Mouse (Mus musculus) kidney, postnatal 10 days (tissue): Measurements from ENCODE around the gene Cideb.
A peak's percentile ranks its signal among the peaks of the same experiment; 100 is the strongest.

Experiments used
- DNase-seq: peaks from one replicate; pipeline ENCODE4 v3.0.0; 2021; ENCODE audit warnings: mixed read lengths

Gene Cideb

DNA sequence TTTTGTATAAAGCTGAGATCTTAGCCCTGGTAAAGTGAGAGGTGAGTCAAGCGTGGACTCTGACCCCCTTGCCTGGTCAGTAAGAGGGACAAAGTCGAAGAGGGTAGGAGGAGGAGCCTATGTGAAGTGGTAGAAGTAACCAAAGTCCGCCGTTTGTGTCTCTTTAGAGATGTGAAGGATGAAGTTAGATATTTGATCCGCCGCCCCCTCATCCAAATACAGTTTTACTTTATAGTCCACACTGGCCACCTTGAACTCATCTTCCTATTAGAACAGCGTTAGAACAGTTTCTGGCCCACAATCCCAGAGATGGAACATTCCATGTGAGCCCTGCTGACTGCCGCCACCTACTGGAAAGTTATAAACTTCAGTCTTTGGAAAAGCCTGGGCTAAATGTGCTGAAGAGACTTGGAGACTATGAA, at the start of gene Cideb:
Gene Cideb (minus strand): TSS at position 96 of the 422 bp plus-strand sequence.
- DNase-seq = peak; percentile 69

GRCm38 (mm10) chr14:55795380-55796163, 37.3 kb upstream of the Cideb start:
- no peak for DNase-seq

DNA sequence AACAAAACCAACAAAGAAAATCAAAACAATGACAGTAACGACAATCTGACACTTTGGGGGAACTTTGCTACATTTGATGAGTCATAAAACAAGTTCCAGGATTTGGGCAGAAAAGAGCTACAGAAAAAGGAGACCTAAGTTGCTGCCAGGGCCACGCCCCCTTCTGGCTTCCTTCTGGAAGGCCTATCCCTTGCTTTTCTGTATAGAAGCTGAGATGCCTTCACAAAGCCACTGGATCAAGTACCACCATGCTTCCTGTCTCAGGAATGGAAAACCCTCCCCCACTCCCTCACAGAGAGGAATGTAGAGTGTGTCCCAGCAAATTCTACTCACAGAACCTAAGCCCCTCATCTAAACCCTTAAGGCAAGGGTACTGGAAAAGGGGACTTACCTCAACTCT, 35.7 kb upstream of the Cideb start:
- DNase-seq = no peak

GRCm38 (mm10) chr14:55793461-55793860, 35.2 kb upstream of the Cideb start:
- DNase-seq = no peak

DNA sequence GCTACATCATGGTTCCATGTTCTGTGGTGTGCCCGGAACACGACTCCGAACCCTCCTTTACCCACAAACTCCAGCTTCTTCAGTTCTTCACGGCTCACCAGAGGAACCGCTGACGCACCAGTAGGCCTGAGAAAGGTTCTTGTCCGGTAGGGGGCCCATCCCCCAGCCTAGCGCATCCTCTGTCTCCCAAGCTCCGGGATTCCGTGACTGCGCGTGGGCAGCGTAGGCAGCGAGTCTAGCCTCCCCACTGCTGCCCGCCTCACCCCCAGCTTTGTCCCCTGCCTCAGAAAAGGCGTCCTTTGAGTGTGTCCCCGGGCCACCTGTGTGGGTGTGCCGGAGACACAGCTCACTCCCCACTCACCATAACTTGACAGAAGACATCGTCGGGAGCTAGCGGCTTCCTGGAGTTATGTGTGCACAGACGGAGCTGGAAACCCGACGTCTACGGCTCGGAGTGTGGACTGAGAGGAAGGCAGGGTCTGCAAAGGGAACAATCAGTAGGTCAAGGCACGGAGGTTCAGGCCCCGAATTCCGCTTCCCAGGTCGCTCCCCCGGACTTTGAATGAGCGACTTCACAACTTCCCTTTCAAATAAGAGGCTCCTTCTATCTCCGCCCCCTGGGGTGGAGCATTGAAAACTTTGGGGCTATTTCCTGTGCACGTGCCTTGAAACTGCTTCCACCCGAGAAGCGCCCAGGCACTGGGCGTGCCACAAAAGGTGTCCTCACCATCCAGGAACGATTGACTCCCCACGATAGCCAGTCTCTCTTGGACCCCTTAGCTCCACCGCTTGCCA, 30.2 kb upstream of the Cideb start, which contains the start of gene Ripk3:
Gene Ripk3 (minus strand): TSS at position 610 of the 795 bp plus-strand sequence.
- peak; percentile 63 for DNase-seq

GRCm38 (mm10) chr14:55787731-55788130, 29.5 kb upstream of the Cideb start:
- DNase-seq = no peak

DNA sequence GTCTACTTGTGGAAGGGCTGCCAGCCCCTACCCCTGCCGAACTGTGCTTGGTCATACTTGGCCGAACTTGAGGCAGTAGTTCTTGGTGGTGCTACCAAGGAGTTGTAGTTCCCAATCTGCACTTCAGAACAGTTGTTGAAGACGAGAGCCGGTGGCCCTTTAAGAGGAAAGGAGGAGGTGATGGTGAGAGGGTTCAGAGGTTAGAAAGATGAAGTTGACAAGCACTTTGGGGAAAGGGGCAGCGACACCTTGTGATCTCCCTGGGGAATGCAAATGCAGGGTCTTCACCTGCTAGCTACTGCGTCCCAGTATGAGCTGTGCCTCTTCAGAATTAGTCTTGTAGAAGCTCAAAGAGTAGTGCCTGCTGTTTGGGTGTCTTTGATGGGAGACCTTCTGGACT, 26.9 kb upstream of the Cideb start:
- DNase-seq = no peak

DNA sequence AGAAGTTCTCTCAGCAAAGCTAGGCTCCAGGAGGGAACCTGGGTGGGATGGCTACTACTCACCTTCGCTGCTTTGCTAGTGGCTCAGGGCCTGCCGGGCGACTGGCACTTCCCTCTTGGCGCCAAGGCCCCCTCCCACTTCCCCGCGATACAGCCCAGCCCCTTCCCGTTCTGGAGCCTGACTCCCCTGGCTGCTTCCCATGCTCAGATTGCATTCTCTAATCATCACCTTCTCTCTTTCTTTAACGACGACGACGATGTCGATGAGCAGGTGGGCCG, 25.6 kb upstream of the Cideb start, which contains the start of gene Adcy4:
Gene Adcy4 (minus strand): TSS at position 138 of the 278 bp plus-strand sequence.
- DNase-seq = peak; percentile 59

DNA sequence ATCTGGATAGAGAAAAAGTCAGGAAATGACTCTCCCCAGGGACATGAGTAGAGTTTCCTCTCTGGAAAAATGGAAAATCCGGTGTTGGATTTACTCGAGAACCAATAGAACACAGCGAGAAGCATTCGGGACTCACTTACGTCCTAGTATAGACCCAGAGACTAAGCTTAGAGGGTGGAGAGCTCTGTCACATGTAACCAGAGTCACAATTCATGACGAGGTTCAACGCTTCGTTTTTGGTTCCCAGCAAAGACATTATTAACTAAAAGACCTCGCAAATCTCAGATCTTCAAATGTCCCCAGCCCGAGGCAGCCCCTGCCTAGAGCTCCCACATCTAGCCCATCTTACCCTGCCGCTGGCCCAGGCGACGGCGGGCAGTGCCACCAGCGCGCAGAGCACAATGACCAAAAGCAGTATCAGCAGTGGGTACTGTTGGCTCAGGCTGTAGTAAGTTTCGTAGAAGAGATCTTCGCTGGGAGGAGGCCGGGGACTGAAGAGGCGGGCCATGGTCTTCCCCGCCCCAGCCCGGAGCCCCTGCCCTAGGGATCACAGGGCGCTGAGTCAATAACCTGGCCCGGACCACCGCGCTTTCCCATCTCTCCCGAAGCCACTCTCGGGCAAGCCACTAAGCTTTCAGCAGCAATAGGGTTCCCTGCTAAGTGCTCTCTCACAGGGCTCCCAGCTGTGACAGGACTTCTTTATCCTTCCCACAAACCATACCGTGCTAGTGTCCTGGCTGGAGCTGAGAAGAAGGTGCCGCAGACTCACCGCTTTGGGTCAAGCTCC, 25.1 kb upstream of the Cideb start:
- DNase-seq = peak; percentile 48

GRCm38 (mm10) chr14:55782361-55782960, 24.2 kb upstream of the Cideb start:
- no peak for DNase-seq

DNA sequence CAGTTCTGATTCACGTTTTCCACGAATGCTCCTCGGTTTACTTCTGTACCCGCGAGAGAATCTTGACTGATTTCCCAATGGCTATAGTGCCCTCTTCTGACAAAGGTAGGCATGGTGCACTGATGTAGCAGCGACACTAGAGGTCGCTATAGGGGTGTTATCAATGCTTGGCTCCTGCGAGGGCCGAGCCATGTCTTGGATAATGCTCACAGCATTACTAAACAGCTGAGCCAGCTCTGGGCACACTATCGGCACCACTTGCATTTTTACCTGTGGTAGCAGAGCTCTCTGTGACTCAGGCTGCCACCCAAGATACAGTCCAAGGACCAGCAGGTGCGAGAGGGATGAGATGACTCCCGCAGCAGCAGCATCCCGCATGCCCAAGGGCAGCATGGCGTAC, 23.1 kb upstream of the Cideb start:
- peak; percentile 81 for DNase-seq

DNA sequence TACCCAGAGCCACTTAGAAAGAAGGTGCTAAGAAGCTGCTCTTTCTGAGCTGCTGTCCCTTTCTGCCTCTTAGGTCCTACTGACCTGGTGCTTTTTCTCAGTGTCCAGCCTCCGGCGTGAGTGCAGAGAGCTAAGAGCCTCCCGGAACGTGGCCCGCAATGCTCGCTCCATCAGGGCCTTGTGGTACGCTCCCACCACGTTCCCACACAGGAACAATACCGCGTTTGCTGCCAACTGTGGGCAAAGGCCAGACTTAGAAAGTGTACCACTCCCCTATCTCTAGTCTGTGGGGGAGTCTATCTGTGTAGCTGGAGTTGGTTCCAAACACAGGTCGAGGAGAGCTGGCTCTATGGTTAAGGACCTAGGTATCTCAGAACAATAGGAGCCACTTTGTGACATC, 22.5 kb upstream of the Cideb start:
- peak; percentile 13 for DNase-seq

DNA sequence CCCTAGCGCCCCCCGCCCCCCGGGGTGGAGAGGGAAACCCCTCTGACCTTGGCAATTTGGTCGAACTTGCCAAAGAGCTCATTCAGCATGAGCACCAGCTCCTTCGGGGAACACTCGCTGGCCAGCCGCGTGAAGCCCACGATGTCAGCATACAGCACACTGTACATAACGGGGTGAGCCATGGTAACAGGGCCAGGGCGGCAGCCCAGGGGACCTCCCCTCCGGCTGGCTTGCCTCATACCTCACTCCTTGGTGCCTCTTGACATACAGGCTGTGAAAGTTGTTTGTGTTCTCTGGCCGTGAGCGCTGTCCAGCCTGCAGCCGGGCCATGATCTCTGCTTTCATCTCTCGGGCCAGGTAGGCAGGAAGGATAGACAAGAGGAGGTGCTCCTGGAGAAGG, 21.4 kb upstream of the Cideb start:
- peak; percentile 16 for DNase-seq

DNA sequence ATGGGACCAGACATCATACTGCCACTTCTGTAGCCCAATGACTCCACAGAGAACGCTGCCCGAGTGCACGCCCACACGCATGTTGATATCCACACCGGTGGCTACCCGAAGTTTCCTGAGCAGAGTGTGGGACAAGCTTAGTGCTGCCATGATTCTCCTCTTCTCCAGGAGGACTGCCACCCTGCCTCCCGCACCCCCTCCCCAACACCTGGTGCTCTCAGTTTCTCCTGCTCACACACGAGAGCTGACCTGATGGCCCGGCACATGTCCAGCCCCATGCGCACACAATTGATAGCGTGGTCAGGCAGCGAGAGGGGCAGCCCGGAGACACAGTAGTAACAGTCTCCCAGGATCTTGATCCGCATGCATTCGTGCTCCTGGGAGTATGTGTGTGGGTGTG, 20.4 kb upstream of the Cideb start:
- DNase-seq = peak; percentile 6

GRCm38 (mm10) chr14:55777806-55778205, 19.5 kb upstream of the Cideb start:
- DNase-seq = peak; percentile 5

DNA sequence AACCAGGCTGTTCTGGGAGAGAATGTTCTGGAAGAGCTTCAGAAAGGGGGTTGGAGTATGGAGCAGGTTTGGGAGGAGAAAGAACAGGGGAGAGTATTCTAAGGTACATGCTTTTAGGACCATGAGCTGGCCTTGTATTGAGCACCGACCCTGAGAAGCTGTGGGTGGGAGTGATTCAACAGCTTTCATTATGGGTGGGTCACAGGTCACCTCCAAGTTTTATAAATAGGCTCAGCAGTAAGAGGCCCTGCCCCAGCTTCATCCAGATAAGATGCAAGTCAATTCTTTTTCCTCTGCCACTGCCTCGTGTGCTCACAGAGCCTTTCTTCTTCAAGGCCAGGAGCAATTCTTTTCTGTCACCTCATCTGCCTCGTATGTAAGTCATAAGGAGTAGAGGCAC, 18.9 kb upstream of the Cideb start:
- DNase-seq = no peak

- no peak for DNase-seq
Measured at GRCm38 (mm10) chr14:55776711-55777110, 18.5 kb upstream of the Cideb start.

DNA sequence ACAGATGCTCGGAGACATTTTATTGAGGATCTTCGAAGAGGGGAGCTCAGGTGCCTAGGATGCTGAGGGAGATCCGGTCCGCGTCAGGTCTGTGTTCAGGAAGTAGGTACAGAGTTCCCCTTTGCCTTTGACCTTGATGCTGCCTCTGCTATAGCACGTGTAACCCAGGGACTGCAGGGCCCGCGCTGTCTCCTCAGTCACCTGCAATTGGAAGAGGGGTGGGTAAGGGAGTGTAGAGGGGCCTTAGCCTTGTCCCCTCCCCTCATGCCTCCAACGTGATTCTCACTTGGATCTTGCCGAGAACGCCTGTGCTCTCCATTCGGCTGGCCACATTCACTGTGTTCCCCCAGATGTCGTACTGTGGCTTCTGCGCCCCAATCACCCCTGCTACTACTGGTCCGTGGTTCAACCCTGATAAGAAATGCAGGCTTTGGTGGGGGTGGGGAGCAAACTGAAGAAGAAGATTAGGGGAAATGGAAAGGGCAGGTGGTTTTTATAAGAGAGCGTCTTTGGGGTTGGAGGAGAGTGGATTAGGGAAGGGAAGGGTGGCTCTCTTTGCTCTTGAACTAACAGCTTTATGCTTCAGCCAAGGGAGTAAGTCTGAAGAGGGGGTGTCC, 10.9 kb upstream of the Cideb start:
- DNase-seq = no peak

DNA sequence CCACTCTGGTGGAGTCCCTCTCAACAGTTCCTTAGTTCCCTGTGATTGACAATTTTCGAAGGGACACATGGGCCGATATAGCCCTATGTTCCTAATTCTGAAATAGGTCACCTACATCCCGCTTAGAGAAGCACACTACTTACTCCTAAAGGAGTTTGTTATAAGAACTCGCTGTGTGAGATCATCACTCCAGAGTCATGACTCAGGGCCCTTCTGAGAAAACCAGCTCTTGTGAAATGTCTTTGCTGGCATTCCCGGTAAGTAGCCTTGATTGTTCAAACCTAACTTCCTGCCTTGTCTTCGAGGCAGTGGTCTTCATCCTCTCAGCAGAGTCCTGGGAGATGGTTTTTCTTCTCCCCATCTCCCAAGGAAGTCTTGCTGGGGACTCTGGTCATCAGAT, 10.3 kb upstream of the Cideb start:
- no peak for DNase-seq

- DNase-seq = peak; percentile 82
Measured at GRCm38 (mm10) chr14:55767519-55768414, 9.5 kb upstream of the Cideb start.

- no peak for DNase-seq
Measured at GRCm38 (mm10) chr14:55765696-55766095, 7.4 kb upstream of the Cideb start, which contains the start of gene Ltb4r1. Gene Ltb4r1 (plus strand): TSS chr14:55765962.
